Mouse (Mus musculus) layer of hippocampus, postnatal 25 days (tissue): ENCODE results near the gene Pcolce. TPM values are rescaled to one million over a fixed set of nuclear protein-coding genes. Genes with fewer than 3 reads are reported as not detected.

Experiments
- total RNA-seq, 2 experiments: library from RNA; stranded (reverse); gene quantifications; 2 replicates each; pipeline ENCODE4 v1.2.3; 2021

Gene Pcolce
- total RNA-seq, 2 experiments from 2014 or later = 6.7 to 9.2 TPM

Other genes with a start within 250 kb of the Pcolce start
- gene Zan, start 136.7 kb downstream of the Pcolce start, total RNA-seq = under 1 TPM; 0.14 to 0.22 TPM
- gene Pop7, start 111.3 kb downstream of the Pcolce start, total RNA-seq = 10 to 100 TPM; 33.6 to 34.6 TPM
- 10 to 100 TPM; 44.8 to 54.9 TPM for gene Gigyf1, start 95.2 kb downstream of the Pcolce start, total RNA-seq
- not detected for gene Epo, start 80.5 kb downstream of the Pcolce start, total RNA-seq
- 100 to 1,000 TPM; 648 to 692 TPM for gene Gnb2, start 80.3 kb downstream of the Pcolce start, total RNA-seq
- 100 to 1,000 TPM; 129 to 132 TPM for gene Actl6b, start 60.3 kb downstream of the Pcolce start, total RNA-seq
- 10 to 100 TPM; 13.3 to 15.8 TPM for gene Tfr2, start 43.9 kb downstream of the Pcolce start, total RNA-seq
- gene Mospd3, start 12.7 kb downstream of the Pcolce start, total RNA-seq = 10 to 100 TPM; 33.6 TPM
- gene Fbxo24, start 15.2 kb upstream of the Pcolce start, total RNA-seq = under 1 TPM; 0.27 to 0.31 TPM
- 10 to 100 TPM; 19.3 to 23.5 TPM for gene Lrch4, start 15.3 kb upstream of the Pcolce start, total RNA-seq
- 10 to 100 TPM; 12.7 to 15.8 TPM for gene Gm20605, start 15.4 kb upstream of the Pcolce start, total RNA-seq
- gene Sap25, start 27.6 kb upstream of the Pcolce start, total RNA-seq = 10 to 100 TPM in 1 of 2 experiments, 1 to 10 TPM in 1; 3.1 to 13.9 TPM
- not detected for gene Irs3, start 31.9 kb upstream of the Pcolce start, total RNA-seq
- 10 to 100 TPM; 61.8 to 63.9 TPM for gene Agfg2, start 70.9 kb upstream of the Pcolce start, total RNA-seq
- gene Nyap1, start 127.8 kb upstream of the Pcolce start, total RNA-seq = 10 to 100 TPM; 63.9 to 65.5 TPM
- 100 to 1,000 TPM; 203 to 214 TPM for gene Tsc22d4, start 131.9 kb upstream of the Pcolce start, total RNA-seq
- gene Ppp1r35, start 165.1 kb upstream of the Pcolce start, total RNA-seq = 10 to 100 TPM; 24.7 to 26.2 TPM
- 10 to 100 TPM; 40.1 to 42.8 TPM for gene Mepce, start 173.9 kb upstream of the Pcolce start, total RNA-seq
- gene Zcwpw1, start 174.0 kb upstream of the Pcolce start, total RNA-seq = 1 to 10 TPM; 6.1 to 6.2 TPM
- under 1 TPM; 0.82 to 0.91 TPM for gene Pilra, start 222.5 kb upstream of the Pcolce start, total RNA-seq
- not detected for gene Pilrb1, start 244.3 kb upstream of the Pcolce start, total RNA-seq